Mouse (Mus musculus) liver, adult 10 weeks (tissue): ENCODE measurements around the gene C4b. TPM values are rescaled to one million over a fixed set of nuclear protein-coding genes. Genes with fewer than 3 reads are reported as not detected.

Experiments used
- polyA plus RNA-seq: library from polyadenylated mRNA; stranded (reverse); fragments of 350-450 nt; fragmentation: Illumina TruSeq; extraction: RNeasy Lipid Tissue Mini Kit (QIAGEN cat#74804); gene quantifications from one replicate; pipeline ENCODE4 v1.2.3, GENCODE M21; 2014; ENCODE audit warnings: low read depth, low replicate concordance

Gene C4b
- polyA plus RNA-seq, result 80.2 TPM

GRCm38 (mm10) chr17:34743719-34744118, at the start of gene C4b:
Gene C4b (minus strand): TSS chr17:34743882.

Other genes starting within 250 kb of the C4b start
- gene Btnl6, start 226.5 kb downstream of the C4b start, polyA plus RNA-seq, result not detected
- 0.16 TPM for gene Notch4, start 179.6 kb downstream of the C4b start, polyA plus RNA-seq
- gene Gpsm3, start 154.1 kb downstream of the C4b start, polyA plus RNA-seq, result 0.61 TPM
- gene Pbx2, start 152.6 kb downstream of the C4b start, polyA plus RNA-seq, result 5.3 TPM
- not detected for gene Ager, start 146.0 kb downstream of the C4b start, polyA plus RNA-seq
- 45.1 TPM for gene Rnf5, start 140.2 kb downstream of the C4b start, polyA plus RNA-seq
- gene Agpat1, start 139.6 kb downstream of the C4b start, polyA plus RNA-seq, result 0.72 TPM
- not detected for gene Egfl8, start 127.9 kb downstream of the C4b start, polyA plus RNA-seq
- gene Ppt2, start 115.4 kb downstream of the C4b start, polyA plus RNA-seq, result 7.0 TPM
- not detected for gene Prrt1, start 114.3 kb downstream of the C4b start, polyA plus RNA-seq
- gene Fkbpl, start 99.1 kb downstream of the C4b start, polyA plus RNA-seq, result 1.9 TPM
- 1.9 TPM for gene Atf6b, start 96.7 kb downstream of the C4b start, polyA plus RNA-seq
- gene Tnxb, start 73.3 kb downstream of the C4b start, polyA plus RNA-seq, result 0.03 TPM
- not detected for gene Cyp21a1, start 60.7 kb upstream of the C4b start, polyA plus RNA-seq
- 3.5 TPM for gene Stk19, start 93.1 kb upstream of the C4b start, polyA plus RNA-seq
- 3.6 TPM for gene Dxo, start 93.1 kb upstream of the C4b start, polyA plus RNA-seq
- gene Skiv2l, start 106.3 kb upstream of the C4b start, polyA plus RNA-seq, result 3.2 TPM
- 1.5 TPM for gene Nelfe, start 106.5 kb upstream of the C4b start, polyA plus RNA-seq
- gene Cfb, start 118.6 kb upstream of the C4b start, polyA plus RNA-seq, result 281 TPM
- 0.69 TPM for gene Zbtb12, start 135.6 kb upstream of the C4b start, polyA plus RNA-seq
- 33.6 TPM for gene Gm20547, start 138.2 kb upstream of the C4b start, polyA plus RNA-seq
- gene C2, start 154.4 kb upstream of the C4b start, polyA plus RNA-seq, result 24.6 TPM
- 7.4 TPM for gene Ehmt2, start 154.6 kb upstream of the C4b start, polyA plus RNA-seq
- not detected for gene Slc44a4, start 170.6 kb upstream of the C4b start, polyA plus RNA-seq
- 3.7 TPM for gene Neu1, start 187.4 kb upstream of the C4b start, polyA plus RNA-seq
- gene Hspa1b, start 215.4 kb upstream of the C4b start, polyA plus RNA-seq, result 1.3 TPM
- not detected for gene Gm20481, start 226.0 kb upstream of the C4b start, polyA plus RNA-seq
- not detected for gene Hspa1a, start 228.3 kb upstream of the C4b start, polyA plus RNA-seq
- gene Hspa1l, start 228.8 kb upstream of the C4b start, polyA plus RNA-seq, result not detected
- 12.7 TPM for gene Lsm2, start 238.0 kb upstream of the C4b start, polyA plus RNA-seq